Mouse (Mus musculus) monocyte, adult 5-6 weeks (primary cell): ENCODE data around the gene Sept9. TPM values are rescaled to one million over a fixed set of nuclear protein-coding genes. Genes with fewer than 3 reads are reported as not detected.

Experiments
- ATAC-seq: fragments of 153-309, 156-312 bp; replicated peaks from 2 replicates; pipeline ENCODE4 v1.8.0; 2017; ENCODE audit warnings: mild to moderate bottlenecking; ENCODE audit not compliant: low TSS enrichment, insufficient number of reproducible peaks, severe bottlenecking, poor library complexity, low FRiP score
- total RNA-seq: library from RNA; stranded (forward); fragments of 200-1000, 200-491, 200-594 nt; gene quantifications from 3 replicates; pipeline ENCODE4 v1.2.3, GENCODE M21; 2017

Gene Sept9
- total RNA-seq, 1 experiment from 2014 or later, result 271 TPM

DNA sequence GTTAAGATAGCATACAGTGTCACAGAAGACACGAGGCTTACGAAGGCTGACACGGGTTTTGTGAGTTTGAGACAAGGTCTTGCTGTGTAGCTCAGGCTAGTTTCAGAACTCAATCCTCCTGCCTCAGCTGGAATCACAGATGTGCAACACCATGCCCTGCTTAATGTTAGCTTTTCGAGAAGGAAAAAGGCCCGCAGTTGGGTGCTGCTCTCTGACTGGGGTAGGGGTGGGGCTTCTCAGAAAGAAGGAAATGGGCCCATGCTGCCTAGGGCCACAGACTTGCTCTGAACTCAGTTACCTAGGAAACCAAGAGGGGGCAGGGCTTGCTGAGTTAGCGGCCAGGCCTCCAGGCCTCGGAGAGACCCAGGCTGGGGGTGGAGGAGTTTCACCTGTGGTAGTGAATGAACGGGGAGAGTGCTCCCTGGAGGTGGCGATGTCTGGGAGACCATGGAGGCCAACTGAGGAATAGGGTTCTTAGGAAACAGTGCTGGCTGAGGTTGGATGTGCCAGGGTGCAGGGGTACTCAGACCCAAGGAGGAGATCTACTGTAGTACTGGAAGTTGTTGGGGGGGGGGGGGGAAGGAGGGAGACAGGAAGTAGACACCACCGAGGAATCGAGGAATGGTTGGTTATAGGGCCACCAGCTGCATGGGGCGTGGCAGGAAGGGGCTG lies 126.1 kb downstream of the Sept9 start:
- peak; percentile 76 for ATAC-seq

DNA sequence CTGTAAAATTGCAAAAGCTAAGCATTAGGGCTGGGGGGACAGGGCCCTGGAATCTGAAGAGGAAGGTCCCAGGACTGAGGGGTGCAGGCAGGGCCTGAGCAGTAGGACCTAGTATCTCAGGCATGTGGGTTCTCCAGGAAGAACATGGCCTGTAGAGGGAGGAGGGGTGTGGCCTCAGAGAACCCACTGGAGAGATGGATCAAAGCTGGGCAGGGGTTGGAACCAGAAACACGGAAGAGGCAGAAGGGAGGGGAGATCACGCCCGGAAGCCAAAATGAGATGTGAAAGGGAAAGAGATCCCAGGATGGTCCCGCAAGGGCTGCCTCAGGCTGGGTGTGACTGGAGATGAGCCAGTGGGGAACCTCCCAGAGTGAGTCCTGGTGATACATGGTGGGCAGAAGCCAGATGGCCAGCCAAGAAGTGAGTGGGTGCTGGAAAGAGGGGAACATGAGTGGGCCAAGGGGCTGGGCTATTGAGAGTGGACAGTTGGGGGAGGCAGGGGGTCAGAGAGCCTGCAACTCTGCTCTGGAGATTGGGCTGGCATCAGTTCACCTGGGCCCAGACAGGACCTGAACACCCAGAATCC lies 126.8 kb downstream of the Sept9 start:
- peak; percentile 52 for ATAC-seq

DNA sequence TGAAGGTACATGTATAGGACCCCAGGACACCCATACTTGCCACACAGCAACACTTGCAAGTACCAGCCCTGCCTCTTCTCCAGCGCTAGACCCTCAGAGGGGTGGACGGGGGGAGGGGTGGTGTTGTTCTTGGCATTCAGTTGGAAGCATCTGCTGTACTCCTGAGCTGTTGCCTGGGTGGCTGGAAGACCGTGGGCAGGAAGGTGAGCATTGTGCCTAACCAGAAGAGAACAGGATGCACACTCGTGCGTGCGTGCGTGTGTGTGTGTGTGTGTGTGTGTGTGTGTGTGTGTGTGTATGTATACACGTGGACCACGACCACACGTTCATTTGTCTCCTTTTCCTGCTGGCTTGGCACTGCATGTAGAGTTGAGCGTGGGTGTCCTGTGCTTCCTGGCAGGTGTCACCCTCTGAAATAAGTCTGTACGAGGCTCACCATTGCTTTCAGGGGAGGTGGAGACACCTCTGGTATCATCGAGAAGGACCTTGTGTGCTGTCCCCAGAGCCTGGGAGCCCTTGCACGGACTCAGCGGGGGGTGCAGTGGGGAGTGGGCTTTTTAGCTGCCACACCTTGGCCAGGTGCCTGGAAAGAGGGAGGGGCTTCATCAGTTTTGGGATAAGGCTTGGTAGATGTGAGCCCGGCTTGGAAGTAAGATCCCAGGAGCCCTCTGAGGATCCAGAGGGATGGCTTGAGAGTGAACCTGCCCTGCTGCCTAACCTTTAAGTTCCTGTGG lies 127.6 kb downstream of the Sept9 start:
- ATAC-seq, result no peak

DNA sequence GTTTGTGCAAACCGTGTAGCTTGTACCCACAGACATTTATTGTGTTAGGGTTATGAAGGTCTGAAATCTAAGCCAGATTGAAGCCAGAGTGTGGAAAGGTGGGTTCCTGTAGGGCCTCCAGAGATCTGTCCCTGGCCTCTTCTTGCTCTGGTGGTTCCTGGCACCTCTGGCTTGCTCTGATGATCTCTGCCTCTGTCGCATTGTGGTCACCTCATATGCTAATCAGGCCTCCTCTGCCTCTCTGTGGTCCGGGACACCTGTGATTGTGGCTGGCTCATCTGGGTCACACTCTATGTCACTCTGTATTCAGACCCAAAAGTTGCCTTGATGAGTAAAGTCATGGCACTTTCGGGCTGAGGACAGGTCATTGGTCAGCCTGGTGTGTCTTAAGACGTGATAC lies 128.2 kb downstream of the Sept9 start:
- ATAC-seq, result no peak

DNA sequence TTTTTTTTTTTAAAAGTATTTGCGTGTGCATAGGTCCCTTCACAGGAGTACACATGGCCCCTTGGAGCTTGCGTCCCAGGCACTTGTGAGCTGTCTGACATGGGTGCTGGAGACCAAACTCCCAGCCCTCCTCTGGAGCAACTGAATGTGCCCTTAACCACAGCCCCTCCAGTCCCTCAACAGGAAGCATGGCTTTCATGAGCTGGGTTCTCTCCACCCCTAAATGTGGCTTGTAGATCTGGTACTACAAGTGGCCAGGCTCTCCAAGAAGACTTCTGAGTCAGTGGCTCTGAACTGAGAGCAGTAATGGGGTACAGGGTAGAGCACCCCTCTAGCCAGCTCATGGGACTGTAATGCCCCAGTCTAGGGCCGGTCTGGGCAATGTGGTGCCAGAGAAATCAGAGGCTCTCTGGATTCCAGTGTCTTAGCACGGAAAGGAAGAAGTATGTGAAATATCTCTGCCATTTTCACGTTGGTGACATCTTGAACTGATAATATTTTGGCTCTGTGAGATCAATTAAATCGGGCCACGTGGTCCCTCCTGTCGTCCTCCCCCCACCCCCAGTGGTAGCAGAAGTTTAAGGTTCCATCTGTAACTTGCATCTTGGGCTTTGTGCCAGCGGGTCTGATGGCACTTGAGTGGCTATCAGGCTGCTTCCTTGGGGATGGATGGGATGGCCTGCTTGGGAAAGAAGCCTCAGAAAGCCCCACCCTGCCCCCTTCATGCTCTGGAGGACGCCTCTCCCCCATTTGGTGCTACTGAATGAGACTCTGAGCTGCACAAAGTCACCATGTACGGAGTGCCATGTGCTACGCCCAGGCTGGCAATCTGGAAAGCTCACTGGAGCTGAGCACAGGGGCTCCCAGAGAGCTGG lies 130.9 kb downstream of the Sept9 start:
- ATAC-seq, result no peak

DNA sequence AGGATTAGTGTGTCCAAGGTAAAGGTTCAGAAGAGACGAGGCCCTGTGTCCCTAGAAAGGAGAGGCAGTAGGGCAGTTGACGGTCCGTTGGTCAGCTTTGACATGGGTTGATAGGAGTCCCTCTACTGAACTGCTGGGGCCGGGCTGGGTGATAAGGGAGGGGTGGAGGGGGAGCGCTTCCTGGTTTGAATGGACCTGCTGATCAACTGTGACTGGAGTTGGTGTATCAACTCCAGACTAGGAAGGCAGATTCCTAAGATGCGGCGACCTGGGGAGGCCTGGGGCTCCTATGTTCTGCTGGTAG lies 131.4 kb downstream of the Sept9 start:
- no peak for ATAC-seq

DNA sequence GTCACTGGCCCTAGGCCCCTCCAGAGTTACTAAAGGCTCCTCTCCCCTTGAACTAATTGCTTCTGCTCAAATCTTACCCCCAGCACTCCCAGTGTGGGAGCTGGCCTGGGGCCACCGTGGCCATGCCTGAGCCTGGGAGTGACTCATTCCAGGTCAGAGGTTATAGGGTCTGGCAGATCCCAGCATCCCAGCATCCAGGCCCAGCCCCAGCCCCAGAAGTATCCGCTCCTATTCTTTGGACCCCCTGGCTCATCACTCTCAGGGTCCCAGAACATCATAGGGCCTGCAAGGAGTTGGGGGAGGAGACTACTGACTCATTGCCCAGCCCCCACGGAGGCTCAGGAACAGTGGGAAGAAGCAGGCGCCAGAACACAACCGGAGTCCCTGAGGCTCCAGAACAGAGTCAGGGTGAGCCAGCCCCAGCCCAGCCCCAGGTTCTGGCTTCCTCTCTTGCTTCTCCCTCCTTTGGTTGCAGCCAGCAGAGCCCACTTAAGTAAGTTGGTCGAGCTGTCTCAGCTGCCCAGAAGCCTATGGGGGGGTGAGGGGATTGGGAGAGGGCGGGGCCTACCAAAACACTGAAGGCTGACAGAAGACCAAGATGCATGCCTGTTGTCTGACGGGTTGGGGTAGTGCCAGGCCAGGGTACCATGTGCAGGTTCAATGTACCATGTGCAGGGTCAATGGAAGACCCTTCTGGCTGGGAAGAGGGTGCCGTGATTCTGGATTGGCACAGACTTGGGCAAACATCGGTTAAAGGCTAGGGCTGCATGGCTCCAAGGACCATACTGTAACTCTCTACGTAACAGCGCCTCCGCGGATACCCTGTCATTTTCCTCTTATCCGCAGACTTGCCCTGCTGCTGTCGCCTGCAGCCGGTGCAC lies 132.1 kb downstream of the Sept9 start:
- no peak for ATAC-seq

DNA sequence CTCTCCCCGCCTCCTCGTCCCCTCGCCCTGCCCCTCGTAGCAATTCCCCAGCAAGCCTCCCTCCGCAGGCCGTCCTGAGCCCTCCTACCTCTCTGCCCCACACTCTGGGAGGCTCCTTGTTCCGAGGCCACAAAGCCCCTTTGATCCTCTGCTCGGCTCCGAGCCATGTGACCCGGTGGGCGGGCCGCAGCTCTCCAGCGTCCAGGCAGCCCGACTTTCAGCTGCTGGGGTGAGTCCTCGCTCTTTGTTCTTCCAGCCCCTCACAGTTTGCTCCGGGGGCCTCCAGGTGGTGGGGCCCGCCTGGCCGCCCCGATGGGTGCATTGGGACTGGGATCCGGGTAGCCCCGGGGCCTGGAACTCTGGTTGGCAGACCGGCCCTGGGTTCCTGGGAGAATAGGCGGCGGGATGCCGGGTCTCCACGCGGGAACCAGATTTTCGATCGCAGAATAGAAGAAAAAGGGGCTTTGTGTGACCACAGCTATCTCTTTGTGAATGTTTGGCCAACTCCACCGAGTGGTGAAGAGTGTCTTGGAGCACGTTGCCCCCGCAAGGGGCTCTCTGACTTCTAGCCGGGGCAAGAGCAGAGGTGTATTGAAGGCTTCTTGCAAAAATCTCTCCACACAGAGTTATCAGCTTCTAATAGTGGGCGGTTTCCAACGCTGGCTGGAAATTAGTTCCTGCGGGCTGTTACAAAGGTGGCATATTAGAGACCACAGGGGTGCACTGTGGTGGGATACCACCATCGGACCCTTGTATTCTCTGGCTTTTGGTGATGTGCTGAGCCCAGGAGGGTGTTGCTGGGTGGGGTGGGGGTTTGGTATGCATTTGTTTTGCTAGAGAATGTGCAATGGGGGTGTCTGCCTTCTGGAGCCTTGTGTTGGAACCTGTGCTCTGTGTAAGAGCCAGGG lies 133.0 kb downstream of the Sept9 start:
- peak; percentile 38 for ATAC-seq

DNA sequence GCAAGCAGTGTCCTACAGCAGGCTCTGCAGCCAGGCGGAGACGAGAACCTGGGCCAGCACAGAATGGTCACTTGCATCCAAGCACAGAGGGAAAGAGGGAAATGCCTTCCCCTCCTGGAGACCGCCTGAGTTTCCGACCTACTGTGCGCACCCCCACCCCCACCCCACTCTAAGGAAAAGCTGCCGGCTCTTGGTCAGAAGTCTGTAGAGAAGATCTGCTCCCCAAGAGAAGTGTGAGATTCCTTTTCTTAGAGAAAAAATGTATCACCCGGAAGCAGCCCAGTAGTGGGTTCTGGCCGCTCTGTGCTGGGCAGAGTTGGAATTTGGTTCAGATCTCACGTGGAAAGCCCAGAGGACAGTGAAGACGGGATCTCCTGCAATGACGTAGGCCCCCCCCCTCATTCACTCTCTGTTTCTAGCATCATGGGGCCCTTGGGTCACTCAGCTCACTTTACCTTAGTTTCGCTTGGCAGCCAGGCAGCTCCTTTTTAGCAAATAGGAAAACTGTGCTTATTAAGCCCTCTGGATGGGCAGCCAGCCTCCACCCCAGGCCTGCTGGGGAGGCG lies 133.8 kb downstream of the Sept9 start:
- ATAC-seq, result no peak

DNA sequence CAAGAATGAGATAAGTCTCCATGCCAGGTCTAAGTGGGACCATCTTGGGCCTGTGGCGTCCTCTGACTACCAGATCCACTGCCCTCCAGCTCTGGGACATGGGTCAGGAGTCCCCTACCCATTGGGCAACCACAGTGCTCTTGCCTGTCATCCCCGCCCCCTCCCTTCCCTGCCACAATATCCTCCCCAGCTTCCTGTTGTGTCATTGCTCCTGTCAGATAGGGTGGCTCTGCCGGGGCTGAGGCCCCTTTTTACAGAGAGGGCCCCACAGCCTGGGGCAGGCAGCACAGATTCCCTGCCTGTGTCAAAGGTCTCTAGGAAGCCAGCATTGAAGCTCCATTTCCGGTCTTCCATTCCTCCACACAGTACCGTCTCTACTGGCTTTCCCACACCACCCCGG lies 134.6 kb downstream of the Sept9 start:
- ATAC-seq, result peak; percentile 75

DNA sequence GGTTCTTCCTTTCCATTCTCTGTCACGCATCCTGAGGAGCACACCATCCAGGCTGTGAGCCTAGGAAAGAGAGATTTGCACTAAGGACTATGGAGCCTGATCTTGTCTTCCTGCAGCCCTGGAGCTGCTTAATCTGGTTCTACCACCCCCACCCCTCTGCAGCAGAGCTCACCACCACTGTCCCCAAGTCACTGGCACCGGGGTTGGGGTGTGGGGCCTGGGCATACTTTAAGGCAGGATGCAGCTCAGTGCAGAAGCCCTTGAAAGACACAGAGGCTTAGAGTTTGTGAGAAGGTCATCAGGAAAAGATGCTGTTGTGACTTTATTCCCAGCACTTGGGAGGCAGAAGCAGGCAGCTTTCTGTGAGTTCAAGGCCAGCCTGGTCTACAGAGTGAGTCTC lies 135.7 kb downstream of the Sept9 start:
- no peak for ATAC-seq

DNA sequence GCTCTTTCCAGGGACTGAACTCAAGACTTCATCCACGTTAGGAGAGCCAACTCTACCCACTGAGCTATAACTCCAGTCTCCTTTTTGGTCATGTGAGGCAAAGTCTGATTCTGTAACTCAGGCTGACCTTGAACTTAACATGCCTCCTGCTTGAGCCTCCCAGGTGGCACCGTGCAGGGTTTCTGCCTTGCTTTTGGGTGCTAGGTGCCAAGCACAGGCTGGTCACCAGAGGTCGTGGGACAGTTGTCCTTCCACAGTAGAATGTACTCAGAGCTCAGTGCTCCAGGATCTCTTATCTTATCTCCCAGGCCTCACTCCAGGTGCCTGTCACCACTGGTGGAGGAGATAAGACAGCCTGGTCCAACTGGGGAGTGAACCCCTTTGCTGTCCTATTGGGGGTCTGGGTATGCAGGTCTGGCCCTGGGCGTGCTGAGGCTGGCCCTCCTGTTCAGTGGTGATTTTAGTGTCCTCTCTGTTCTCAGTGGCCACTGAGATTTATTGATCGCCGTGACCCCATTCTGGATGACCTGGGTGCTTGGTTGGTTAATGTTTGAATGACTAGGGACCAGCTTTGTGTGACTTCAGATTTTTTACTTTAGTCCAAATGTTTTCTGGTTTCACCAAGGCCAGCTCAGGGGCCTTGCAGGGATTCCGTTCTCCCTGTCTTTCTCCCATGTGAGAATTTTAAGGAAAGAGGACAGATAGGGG lies 136.8 kb downstream of the Sept9 start:
- ATAC-seq, result no peak

DNA sequence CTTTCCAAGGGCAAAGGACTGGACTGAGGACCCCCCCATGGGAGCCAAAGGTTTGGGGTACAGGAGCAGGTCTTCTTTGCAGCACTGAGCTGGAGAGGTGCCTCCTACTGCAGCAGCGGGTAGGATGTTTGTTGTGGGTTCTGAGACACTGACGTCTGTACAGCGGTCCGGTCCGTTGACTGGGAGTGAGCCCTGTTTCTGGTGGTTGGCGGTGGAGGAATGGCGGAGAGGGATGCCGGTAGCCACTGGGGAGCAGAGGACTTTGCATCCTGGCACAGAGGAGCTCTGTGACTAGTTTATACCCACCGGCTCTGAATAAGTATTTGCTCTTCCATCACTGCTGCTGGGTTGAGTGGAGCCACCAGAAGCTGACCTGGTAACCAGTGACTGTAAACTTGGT lies 138.3 kb downstream of the Sept9 start:
- ATAC-seq, result no peak

DNA sequence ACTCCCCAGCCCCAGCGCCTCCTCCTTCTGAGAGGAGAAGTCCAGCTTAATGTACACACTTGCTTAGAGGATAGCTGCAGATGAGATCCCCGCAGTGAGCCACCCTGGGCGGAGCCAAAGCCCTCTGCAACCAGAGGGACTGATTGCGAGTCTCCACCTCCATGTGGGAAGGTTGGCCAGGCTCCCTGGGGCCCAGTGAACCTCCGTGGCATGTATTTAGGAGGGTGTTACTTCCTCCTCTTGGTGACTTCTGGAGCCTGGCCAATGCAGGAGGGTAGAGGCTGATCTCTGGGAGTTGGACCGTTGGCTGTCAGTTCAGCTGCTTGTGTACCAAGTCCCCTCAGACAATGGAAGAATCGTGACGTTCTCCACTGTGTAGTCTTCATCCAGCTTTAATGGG lies 139.0 kb downstream of the Sept9 start:
- ATAC-seq, result peak; percentile 82

DNA sequence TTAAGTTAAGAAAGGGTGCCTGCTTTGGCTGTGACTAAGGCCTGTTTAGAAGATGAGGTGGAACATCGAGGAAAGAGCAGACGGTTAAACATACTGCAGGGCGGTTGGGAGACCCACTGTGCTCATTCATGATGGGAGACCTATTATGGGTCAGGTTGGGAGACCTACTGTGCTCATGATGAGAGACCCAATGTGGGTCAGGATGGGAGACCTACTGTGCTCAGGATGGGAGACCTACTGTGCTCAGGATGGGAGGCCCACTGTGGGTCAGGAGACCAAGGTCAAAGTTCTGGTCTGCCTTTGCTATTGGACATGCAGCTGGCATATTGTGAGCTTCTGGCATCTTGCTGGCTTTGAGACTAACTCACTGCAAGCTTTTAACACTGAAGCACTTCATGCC lies 139.6 kb downstream of the Sept9 start:
- ATAC-seq, result no peak

DNA sequence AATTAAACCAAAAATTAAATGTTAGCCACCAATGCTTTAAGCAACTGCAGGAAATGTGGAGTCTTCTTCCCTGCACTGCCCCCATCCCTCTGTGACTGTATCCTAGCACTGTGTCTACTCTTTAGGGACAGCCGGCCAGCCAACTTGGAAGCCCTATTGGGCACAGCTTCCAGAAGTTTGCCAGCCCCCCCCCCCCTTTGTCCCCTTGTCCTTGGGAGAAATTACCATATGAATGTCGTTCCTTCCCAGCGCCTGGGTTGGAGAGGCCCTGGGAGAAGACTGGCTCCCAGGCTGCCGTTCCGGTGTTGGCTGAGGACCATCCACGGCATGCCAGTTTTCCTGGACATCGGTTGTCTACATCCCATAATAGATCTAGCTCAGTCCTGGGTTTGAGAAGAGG lies 141.8 kb downstream of the Sept9 start:
- no peak for ATAC-seq

DNA sequence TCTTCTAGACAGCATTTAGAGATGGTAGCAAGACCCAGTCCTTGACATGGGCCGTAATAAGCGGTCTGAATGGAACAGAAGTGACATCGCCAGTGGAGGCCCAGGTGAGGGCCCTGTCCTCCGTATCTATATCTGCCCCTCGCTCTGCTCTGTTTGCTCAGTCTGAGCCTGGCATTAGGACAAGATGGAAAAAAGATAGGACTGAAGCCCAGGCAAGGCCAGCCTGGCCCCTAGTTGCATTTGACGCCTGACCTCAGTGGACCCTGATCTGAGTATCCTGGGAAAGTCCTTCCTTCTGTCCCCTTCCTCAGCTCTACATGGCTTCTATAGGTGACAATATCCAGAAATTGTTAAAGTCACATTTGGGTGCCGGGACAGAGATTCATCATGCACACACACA lies 142.6 kb downstream of the Sept9 start:
- ATAC-seq, result no peak
